Mouse (Mus musculus) telencephalon, adult 2 months (tissue): ENCODE measurements around the gene Kctd20.
"Not testable (repeated sequence)": the region's sequence is repeated elsewhere in the genome, so short reads cannot be mapped to it uniquely, and the experiment has no call there.

Source experiments
- DNase-seq: peaks from one replicate; pipeline ENCODE4 v3.0.0-alpha.2; 2011; ENCODE audit warnings: low read depth, low spot score

The Kctd20 gene

DNA sequence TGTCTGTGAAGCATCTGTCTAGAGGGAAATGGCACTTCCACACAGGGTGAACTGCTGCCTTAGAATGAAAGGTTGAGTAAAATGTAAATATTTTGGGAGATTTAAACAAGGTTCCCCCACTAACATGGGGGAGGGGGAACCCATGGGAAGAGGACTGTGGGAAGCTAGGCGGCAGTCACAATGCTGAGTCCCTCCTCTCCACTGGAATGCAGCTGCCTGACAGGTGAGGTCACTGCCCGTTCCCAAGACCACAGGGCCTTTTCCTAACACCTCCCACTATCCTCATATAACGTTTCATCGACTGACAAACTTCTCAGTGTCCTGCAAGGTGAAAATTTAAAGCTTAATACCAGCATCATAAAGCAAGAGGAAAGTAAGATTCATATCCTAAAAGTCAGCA, 30.8 kb downstream of the Kctd20 start:
- no peak for DNase-seq

GRCm38 (mm10) chr17:28984724-28985420, 33.1 kb downstream of the Kctd20 start:
- DNase-seq, result no peak

DNA sequence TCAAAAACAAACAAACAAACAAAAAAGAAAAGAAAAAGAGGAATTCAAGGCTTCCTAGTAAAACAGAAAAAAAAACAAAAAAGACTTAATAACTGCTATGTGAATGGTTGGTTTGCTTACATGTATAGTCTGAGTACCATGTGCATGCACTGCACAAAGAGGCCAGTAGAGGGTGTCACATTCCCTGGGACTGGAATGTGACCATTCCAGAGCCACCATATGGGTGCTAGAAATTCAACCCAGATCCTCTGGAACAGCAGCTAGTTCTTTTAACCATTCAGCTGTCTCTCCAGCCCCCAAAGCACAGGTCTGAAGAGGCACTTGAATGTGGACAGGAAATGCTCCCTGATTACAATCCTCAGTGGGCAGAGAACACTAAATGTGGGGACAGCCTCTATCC, 35.1 kb downstream of the Kctd20 start:
- DNase-seq, result no peak

DNA sequence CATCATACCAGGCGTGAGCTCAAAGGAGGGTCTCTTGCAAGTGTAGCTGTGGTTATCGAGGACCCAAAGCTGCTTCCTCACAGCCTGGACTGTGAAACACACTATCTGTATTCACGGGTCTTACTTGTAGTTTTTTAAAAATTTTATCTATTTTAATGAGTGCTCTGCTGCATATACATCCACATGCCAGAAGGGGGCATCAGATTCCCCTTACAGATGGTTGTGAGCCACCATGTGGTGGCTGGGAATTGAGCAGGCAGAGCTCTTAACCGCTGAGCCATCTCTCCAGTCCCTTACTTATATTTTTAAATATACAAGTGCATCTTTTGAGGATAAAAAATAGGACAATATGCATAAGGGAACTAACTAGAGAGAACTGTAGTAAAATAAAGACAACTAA, 36.0 kb downstream of the Kctd20 start:
- no peak for DNase-seq

DNA sequence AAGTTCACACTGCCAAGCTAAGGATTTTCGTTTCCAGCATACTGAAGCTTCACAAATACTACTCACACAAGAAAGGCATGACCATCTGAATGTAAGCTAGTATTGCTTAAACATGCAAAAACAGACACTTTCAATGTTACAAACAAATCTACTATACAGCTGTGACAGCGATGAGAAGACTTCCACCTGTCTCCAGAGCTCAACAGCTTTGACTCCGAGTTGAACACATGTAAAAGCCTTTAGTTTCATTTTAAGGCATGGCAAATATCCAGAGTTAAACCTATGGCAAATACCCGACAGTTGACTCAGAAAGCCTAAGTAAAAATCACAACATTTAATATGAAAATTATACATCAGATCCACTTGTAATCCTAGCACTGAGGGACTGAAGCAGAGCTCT, 36.5 kb downstream of the Kctd20 start:
- no peak for DNase-seq

DNA sequence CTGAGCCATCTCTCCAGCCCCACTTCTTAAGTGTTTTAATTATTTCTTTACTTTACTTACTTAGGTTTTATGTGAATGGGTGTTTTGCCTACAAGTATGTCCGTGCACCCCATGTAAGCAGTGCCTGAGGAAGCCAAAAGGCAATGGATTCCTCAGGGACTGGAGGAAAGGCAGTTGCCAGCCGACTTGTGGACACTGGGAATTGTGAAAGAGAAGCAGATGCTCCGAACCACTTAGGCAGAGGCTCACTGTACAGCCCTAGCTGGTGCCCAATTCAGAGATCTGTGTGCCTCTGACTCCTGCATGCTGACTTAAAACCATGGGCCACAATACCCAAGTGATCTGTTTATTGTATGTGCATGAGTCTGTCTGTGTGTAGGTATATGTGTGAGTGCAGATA, 37.2 kb downstream of the Kctd20 start:
- DNase-seq, result no peak

GRCm38 (mm10) chr17:28990060-28990459, 38.3 kb downstream of the Kctd20 start:
- DNase-seq, result no peak

- DNase-seq, result no peak
Measured at GRCm38 (mm10) chr17:28991286-28991685, 39.5 kb downstream of the Kctd20 start.

- DNase-seq, result peak; percentile 29
Measured at GRCm38 (mm10) chr17:28992105-28992504, 40.4 kb downstream of the Kctd20 start.

DNA sequence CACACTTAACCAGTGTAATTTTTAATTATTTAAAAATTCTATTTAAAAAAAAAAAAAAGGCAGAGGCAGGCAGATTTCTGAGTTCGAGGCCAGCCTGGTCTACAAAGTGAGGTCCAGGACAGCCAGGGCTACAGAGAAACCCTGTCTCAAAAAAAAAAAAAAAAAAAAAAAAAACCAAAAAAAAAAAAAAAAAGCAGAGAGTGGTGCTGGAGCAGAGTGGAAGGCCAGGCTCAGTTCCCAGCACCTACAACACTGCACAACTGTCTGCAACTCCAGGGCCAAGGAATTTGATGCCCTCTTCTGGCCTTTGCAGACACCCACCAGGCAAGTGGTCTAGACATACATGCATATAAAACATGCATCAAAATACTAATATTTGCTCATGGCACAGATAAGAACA, 41.3 kb downstream of the Kctd20 start:
- not testable (repeated sequence) for DNase-seq

DNA sequence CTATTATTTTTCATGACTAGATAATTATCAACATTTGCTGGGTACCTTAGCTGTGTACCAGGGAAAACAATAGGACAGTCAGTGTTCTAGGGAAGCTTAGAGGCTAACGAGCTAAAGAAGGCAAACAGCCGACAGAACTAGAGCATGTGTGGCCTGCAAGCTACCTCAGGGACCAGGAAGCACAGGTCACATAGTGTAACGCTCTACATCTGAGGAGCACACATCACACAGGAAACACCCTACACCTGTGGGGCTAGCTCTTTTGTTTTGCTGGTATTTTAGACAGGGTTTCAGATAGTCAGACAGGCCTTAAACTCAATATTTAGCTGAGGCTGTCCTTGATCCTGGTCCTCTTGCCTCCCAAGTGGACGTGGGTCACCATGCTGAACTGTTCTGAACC, 42.9 kb downstream of the Kctd20 start:
- no peak for DNase-seq

GRCm38 (mm10) chr17:29000465-29000864, 48.7 kb downstream of the Kctd20 start:
- DNase-seq, result no peak

DNA sequence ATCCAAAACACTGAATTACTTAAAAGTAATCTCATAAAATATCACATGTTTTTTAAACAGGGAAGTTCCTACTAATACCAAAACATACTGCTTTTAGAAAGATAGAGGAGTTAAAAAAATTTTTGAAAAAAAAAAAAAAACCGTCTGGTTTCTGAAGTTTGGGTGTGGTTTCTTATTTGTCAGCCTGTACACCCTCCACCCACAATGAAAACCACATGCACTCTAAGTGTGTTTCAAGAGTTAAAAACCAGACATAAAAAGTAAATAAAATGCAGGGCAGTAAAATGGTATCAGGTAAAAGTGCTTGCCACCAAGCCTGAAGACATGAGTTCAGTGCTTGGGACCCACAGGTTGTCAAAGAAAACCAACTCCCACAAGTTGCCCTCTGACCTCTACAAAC, 52.0 kb downstream of the Kctd20 start:
- no peak for DNase-seq

DNA sequence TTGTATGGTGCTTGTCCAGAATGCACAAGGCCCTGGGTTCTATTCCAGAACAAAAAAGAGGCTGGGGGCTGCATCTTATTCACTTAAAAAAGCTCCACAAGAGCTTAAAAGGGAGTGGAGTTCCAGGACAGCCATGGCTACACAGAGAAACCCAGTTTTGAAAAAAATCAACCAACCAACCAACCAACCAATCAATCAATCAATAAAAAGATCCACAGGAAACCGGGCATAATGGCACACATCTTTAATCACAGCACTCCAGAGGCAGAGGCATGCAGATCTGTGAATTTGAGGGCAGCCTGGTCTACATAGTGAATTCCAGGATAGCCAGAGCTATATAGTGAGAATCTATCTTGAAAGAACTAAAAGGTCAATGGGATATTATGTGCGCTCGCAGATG, 53.3 kb downstream of the Kctd20 start:
- no peak for DNase-seq

DNA sequence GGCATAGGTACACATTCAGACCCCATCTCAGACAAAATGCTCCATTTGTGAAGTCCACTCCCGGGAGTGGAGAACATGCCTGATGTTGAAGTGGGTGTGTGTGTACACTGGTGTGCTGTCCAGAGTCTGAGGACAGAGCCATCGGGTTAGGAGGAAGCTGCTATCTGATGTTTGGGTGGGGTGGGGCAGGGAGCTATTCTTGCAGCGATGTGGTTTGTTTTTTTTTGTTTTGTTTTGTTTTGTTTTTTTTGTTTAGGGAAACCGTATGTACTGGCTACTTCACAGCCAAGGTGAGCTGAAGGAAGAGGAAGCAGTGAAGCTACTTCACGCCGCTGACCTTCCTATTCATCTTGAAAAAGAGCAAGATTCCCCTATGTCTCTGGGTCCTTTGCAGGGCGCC, 55.1 kb downstream of the Kctd20 start:
- DNase-seq, result no peak

GRCm38 (mm10) chr17:29007243-29007640, 55.5 kb downstream of the Kctd20 start:
- no peak for DNase-seq

DNA sequence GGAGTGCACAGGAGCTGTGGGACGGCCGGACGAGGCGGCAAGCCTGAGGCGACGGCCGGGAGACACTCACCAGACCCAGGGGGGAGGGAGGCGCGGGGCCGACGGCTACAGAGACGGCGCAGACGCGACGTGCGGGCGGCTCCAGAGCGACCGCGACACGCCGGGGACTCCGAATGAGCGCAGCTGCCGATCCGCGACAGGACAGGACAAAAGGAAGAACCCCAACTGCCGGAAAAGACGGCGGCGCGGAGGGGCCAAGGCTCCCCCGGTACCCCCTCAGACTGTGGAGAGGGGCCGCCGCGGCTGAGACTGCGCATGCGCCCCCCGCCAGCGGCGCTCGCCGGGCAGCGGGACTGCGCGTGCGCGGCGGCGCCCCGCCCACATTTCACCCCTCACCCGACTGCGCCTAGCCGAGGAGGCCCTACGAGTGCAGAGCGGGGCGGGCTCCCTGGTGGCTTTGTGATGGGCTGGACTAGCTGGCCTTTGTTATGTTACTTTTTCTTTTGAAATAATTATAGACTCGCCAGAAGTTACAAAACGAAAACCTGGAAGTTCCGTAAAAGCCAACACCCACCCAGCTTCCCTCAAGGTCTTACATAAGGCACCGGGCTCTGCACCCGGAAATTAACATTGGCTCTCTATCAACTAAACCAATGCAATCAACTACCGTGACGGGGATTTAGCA, 56.0 kb downstream of the Kctd20 start, which contains the start of gene Stk38:
Stk38 (minus strand) TSS at position 355 of the 685 bp plus-strand sequence.
- DNase-seq, result peak; percentile 57

DNA sequence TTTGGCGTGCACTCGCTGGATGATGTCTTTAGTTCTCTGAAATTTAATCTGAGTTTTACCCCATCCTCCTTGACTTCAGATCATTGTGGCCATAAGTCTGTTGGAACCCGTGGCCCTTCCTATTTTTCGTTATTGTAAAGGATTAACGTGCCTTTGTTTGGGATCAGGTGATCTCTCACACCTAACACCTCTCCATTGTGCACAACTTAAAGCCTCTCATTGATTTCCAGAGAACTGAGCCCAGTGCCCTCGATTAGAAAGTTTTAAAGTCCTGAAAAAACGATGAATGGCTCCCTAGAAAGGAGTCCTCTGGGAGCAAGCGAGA, 56.5 kb downstream of the Kctd20 start:
- DNase-seq, result no peak

DNA sequence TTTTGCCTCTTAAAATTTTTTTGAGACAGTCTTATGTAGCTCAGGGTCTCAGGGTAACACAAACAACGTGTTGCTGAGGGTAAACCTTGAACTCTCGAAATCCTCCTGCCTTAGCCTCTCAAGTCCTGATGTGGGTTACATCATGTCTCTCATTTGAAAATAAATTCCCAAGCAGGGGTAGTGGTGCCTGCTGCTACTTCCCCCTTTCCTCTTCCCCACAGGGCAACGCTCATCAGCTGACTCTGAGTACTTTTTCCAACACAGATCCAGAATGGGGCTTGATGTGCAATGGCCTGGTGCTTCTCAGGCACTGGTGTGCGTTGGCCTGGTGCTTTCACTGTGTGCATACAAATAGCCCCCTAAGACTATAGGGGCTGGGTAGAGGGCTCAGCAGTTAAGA, 57.4 kb downstream of the Kctd20 start:
- no peak for DNase-seq

DNA sequence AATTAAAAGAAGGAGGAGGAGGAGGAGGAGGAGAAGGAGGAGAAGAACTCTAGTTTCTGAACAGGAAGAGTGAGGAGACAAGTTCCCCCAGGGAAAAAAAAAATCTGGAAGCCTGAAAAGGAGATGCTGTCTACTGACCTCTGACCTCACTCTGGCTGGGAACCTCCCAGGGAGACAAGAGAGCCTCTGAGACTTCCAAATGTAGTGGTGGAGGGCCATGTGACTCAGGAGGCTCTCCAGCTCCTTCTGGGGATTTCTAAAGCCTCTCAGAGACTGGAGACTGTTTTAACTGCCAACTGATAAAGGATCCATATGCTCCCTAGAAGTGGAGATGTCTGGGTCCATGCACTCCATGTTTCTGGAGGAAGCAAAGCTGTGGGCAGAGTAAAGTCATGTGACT, 62.5 kb downstream of the Kctd20 start:
- DNase-seq, result no peak

DNA sequence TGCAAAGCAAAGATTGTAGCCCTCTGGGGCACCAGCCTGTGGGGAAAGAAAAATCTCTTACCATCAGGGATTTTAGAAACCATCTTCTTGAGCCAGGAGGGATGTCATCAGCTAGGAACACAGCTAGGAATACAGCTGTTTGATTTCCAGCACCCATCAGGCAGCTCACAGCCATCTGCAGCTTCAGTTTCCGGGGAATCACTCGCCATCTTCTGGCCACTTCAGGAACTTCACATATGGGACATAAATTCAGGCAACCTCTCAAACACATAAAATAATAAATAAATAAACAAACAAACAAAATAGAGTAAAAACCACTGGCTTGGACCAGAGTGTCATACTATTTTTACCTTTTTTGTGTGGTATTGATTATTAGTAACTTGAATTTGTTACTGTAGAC, 63.9 kb downstream of the Kctd20 start:
- DNase-seq, result no peak

GRCm38 (mm10) chr17:29016705-29017104, 65.0 kb downstream of the Kctd20 start:
- no peak for DNase-seq

DNA sequence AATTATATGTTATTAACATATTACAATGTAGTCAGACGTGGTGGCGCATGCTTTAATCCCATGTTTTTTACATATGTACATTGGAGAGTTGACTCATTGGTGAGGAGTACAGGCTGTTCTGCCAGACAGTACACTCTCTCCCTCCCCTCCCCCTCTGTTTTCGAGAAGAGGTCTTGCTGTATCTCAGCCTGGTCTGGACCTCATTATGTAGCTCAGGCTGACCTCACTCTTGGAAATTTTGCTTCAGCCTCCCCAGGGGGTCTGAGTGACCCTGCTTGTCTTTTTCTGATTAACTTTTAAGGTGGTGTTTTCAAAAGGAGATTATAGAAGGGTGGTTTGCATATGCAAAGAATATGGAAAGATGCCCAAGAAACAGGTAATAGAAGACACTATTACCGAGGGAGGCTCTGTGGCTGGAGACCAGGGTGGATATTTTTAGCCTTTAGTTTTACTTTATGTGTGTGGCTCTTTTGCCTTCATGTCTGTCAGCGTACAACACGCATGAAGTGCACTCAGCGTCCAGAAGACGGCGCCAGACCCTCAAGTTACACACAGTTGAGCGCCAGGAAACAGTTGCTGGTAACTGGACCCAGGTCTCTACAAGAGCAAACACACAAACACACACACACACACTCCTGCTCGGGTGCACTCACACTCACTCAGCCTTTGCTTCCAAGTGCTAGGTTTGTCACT, 66.7 kb downstream of the Kctd20 start:
- DNase-seq, result no peak
